Mouse (Mus musculus) cerebellum, adult 11-12 months (tissue): ENCODE results near the gene Ctbp2.

ENCODE experiments used
- DNase-seq: peaks from one replicate; pipeline ENCODE4 v3.0.0; 2022

Gene Ctbp2

DNA sequence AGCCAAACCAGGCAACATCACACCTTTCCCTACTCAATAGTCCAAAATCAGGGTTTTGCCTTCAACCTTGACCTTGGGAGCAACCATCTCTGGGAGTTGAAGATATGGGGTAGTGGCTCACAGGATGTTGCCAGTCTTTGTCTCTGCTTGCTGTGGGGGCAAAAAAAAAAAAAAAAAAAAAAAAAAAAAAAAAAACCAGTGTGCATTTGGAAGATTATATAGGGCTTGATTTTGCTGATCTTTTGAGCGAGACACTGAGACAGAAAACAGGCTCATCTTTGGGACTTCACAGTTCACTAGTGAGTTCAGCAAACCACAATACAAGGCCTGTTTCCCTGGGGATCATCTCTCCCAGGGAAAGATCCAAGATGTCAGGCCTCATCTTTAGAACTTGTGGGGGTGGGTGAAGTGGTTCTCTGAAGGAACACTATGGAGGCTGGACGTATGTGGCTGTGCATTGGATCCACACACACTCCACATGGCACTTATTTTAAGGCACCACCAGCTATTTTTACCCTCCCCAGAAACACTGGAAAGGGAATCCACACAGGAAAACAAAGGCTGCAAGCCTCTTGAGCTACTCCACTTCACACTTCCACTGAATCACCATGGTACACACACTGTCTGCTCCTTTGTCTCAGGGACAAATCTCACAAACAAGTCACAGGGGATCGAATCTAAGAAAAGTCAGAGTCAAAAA is 84.4 kb downstream of the Ctbp2 start:
- no peak for DNase-seq

DNA sequence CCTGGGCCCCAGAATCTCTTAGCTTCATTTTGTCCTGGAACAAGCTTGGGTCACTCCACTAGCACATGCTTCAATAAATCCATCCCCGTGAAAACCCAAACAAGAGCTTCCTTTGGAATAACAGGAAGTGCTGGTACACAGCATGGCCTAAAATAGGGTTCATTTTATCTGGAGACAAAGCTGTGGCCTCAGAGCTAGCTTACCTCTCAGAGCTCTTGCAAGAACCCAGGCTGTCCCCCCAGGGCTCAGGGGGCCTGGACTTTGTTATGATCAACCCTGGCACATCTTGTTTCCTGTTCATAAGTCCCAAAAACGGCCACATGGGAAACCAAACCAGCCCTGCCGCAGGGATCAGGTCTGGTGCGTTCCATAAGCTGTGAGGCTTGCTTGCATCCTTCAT is 86.5 kb downstream of the Ctbp2 start:
- no peak for DNase-seq

DNA sequence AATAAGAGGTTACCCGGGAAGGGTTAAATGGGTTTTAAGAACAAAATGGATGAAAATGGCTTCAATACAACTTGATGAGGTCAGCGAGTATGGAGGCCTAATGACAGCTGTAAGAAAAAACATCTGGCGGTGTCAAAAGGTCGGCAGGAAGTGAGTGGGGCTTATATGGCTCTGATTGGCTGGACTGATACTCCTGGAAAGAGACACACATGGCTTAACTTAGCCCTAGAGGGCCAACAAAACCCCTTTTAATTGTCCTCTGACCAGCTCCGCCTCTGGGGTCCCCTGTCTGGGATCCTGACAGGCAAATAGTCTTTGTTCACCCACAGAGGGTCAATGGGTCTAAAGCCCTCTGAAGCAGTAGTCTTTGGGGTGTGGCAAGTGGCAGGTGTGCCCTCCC is 86.9 kb downstream of the Ctbp2 start:
- no peak for DNase-seq

- no peak for DNase-seq
Observed at GRCm38 (mm10) chr7:133035901-133036300, 88.3 kb downstream of the Ctbp2 start.

DNA sequence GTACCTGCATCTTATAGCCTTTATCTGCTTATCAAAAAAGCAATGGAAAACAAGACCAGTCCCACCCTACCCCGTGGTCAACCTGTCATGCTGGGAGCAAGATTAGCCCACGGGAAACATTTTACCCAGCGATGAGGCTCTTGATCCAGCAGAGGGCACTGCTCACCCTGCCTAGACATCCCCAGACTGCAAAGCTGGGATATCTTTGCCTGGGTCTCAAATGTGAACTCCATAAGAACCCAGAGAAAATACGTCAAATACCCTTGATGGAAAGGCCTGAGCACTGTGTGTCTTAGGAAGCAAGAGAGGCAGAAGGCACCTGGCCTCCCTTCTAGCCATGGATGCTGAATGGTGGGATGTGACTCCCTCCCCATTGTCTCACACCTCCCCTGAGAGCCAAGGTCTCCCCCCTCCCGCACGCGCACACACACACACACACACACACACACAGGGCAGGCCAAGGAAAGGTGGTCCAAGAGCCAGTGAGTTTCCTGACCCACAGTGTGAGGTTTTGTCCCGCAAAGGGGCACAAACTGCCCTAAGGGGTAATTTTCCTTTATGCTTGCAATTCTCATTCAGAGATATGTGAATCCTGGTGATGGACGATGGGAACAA is 91.5 kb downstream of the Ctbp2 start:
- peak; percentile 62 for DNase-seq

DNA sequence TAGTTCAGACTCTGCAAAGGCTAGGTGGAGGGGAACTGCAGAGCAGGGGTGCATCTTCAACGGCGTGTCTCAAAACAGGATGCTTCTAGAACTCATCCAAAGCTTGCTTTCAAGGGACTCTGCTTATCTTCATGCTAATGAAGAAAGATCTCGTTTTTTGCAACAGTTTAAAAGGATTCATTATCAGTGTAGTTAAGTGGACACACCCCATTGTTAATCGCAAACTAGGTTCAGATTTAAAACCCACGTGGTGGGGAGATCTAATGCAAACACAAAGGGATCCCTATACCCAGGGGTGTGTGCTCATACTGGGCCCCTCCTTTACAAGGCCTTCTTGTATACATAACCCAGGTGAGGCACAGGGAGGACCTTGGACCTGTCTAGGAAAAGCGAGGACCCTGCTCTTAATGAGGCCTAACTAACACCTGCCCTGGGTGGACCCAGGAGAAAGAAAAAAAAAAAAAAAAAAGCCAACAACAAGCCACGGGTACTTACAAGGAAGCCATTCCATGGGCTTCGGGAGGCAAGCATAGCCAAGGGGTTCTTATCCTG is 94.6 kb downstream of the Ctbp2 start:
- no peak for DNase-seq

GRCm38 (mm10) chr7:133029004-133029403 is 95.2 kb downstream of the Ctbp2 start:
- DNase-seq = no peak

GRCm38 (mm10) chr7:133027930-133028329 is 96.2 kb downstream of the Ctbp2 start:
- no peak for DNase-seq

DNA sequence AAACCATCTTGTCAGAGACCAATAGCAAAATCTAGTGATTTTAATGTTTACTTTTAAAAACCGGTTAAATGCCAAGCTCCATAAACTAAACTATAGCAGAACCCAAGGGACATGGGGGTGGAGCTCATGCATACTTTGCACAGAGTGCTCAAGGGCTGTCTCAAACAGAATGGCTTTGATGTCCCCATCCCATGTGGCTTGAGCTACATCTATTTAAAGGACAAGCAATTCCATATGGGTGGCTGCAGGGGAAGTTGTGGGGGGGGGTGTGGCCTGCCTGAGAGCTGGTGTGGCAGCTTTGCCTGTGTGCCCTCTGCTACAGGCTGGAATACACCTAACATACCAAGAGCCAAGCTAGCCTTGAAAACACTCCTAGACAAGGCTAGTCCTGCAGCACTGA is 99.5 kb downstream of the Ctbp2 start:
- DNase-seq = no peak

DNA sequence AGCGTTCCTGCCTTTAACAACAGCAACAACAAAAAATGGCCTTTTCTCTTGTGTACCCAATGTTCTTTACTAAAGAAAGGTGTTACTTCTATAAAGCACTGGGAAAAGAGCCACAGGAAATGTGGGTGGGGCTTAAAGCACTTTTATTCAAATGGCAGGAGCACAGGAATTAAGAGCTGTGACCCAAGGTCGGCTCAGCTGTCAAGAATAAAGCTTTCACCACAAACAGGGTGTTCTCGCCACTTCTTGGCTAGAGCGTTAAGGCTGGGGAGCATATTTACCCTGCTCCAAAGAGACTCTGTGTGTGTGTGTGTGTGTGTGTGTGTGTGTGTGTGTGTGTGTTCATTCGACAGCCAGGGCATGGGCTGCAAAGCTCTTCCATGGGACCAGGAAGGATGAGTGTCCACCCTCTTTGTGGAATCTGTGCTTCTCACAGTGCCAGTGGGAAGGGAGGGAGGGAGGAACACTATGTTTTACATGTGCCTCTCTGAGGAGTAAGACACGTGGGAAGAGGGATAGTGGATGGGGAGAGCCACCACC is 104.6 kb downstream of the Ctbp2 start:
- DNase-seq = no peak

DNA sequence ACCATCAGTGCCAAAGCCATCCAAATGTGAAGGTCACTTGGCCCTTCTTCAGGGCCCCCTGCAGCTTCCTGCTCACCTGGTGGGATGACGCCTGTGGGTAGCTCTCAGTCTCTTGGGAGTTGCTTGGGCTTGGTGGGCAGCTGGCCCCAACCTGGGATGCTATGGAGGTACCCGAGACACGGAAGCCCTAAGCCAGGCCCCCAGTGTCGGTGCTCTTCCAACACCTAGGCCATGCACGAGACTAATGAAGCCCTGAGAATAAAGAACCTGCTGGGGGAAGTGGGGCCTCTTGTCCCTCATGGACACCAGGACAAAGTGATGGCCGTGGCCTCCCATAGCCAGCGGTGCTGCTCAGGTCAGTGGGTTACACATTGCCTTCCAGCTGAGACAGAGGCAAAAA is 105.2 kb downstream of the Ctbp2 start:
- no peak for DNase-seq

GRCm38 (mm10) chr7:133015416-133016070 is 108.6 kb downstream of the Ctbp2 start:
- no peak for DNase-seq

- peak; percentile 58 for DNase-seq
Observed at GRCm38 (mm10) chr7:133014631-133015030, 109.5 kb downstream of the Ctbp2 start.

GRCm38 (mm10) chr7:133013923-133014322 is 110.2 kb downstream of the Ctbp2 start:
- DNase-seq = no peak

GRCm38 (mm10) chr7:133012637-133013366 is 111.4 kb downstream of the Ctbp2 start:
- DNase-seq = no peak

GRCm38 (mm10) chr7:133011611-133012010 is 112.5 kb downstream of the Ctbp2 start:
- no peak for DNase-seq

- DNase-seq = peak; percentile 81
Observed at GRCm38 (mm10) chr7:133011191-133011590, 113.0 kb downstream of the Ctbp2 start.

- DNase-seq = no peak
Observed at GRCm38 (mm10) chr7:133010477-133010876, 113.7 kb downstream of the Ctbp2 start.

DNA sequence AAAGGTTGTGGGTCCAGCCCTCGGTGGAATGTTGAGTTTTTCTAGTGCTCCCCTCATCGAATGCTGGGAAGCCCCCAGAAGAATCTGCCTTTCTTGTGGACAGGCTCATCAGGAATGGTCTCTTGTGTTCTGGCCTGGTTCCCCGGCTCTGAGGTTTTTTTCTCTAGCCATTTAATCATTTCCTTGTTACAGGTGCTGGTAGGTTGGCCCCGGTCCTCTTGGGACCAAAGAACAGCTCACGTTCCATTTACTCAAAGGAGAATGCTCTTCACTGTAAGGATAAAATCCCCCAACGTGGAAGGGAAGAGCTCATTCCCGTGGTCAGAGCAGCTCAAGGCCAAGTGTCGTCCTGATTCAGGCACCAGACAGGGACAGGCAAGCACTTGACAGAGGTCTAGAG is 114.5 kb downstream of the Ctbp2 start:
- no peak for DNase-seq

DNA sequence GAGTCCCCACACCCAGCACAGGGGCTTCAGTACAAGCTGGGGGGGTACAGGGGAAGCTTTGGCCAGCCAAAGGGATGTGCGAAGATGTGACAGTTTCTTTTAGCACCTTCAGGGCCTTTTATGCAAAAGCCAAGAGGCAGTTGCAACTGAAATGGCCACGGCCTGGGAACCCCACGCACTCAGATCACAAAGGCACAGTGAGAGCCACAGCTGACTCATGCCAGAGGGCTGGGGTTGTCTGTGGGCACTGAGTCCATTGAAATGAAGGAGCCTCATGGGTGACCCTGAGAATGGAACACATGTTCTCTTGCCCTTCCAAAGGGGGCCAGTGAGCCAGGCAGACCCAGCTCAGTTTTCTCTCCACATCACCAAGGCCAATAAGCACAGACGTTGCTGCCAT is 115.5 kb downstream of the Ctbp2 start:
- DNase-seq = no peak

DNA sequence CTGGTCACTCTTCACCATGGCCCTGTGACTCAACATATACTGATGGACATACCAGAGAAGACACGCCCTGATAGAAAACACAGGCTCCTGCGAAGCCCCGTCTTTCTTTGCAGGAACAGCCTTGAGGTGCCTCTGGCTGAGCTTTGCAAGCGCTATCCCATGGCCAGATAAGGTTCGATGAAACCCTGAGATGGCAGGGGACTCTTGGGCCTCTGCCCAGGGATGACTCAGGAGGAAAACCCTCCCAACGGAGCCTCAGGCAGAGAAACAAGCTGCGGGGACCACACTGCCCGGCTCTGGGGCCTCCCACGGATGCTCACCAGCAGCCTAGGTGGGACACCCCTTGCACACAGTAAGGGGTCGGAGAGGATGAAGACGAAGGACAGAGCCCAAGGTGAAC is 116.8 kb downstream of the Ctbp2 start:
- DNase-seq = peak; percentile 65

DNA sequence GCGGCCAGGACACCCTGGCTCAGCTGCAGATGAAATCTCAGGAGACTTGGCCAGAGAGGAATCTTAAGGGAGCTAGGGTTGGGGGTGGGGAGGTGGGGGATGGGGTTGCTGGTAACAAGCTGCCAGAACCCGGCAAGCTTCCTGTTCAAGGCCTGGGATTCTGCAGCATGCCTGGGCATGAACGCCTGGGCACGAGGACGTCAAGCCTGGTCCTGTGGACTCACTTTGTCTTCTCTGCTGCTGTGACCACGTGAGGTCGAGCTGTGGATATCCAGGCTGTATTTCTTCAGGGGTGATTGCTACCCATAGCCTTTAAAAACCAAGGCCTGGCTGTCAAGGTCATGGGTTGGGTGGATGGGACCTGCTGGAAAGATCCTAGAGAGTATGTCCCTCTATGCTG is 118.4 kb downstream of the Ctbp2 start:
- DNase-seq = no peak

DNA sequence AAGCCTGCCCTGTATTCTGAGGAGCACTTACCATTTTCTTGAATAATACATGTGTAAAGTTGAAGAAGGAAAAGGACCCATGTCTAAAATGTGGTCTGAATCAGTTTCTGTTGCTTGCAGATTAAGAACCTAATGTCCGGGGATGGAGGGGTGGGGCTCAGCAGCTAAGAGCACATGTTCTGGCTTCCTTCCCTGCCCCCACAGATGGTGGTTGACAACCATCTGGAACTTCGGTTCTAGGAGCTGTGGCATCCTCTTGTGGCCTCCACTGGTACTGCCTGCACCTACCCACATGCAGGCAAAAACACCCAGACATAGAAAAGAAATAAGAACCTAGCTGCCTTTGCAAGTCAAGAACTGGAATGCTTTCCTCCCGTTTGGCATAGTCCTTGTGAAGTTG is 120.7 kb downstream of the Ctbp2 start:
- DNase-seq = peak; percentile 91
